ENCODE assay signal across 29 mouse cellular contexts in the genomic region with DNA sequence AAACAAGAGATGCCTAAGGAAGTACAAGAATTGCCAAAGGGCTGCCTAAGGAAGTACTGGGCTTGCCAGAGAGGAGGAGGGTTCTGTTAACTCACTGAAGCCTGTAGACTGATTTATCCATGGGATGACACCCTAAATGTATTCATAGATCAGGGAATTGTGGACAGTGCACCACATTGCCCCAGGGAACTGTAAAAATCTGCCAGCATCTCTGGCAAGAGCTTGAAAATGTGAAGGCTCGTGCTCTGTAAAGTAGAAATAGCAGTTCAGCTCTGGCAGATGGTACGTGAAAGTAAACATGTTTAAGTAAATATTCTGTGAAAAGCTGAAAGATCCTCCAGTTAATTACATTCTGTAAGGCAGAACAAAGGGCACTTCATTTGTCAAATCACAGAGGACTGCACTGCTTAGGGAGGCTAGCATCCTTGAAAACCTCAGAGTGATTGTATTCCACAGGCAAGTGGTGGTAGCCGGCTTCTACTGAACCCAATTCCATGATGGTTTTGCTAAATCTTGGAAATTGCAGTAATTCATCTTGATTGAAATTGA.
DNase-seq lines count a peak whose midpoint lies in the region; ATAC-seq and TF ChIP-seq lines count a peak whose summit lies in the region.
"Had no signal": no experiment of that assay in that cellular context is flagged by ENCODE, and none has a peak within 500 bp of the region (broad histone marks: within the 10 kb centered on the region; RNA-seq: fewer than 3 reads in every experiment).

No protein-coding gene starts in this region.

- H3K9ac ChIP-seq in forebrain, embryonic 13.5 days: no peak overlapping the region
- no peak overlapping the region for H3K9ac ChIP-seq in forebrain, embryonic 12.5 days
- no peak overlapping the region for H3K9ac ChIP-seq in liver, adult 2 months (ENCODE audit: low read depth, low read length)
- H3K9ac ChIP-seq in liver, embryonic 11.5 days (ENCODE audit: low read depth, low read length): no peak overlapping the region
- H3K9ac ChIP-seq: hindbrain, embryonic 13.5 days; kidney, embryonic 15.5 days; limb, embryonic 12.5 days; liver, embryonic 12.5 days; liver, postnatal 0 days; neural tube, embryonic 12.5 days had no signal

- H3K9me3 ChIP-seq in forebrain, embryonic 13.5 days (replicated peaks): no peaks in the 10 kb centered on the region
- no peaks in the 10 kb centered on the region for H3K9me3 ChIP-seq in forebrain, embryonic 12.5 days
- H3K9me3 ChIP-seq in liver, embryonic 11.5 days (ENCODE audit: control insufficient read depth, low read length): no peaks in the 10 kb centered on the region
- H3K9me3 ChIP-seq: hindbrain, embryonic 13.5 days; kidney, embryonic 15.5 days; limb, embryonic 12.5 days; liver, embryonic 12.5 days; neural tube, embryonic 12.5 days had no signal

- TF ChIP-seq CTCF in liver, adult 2 months (IDR thresholded peaks at IDR 0.05; ENCODE audit: low read depth, low read length): no peak

- H3K36me3 ChIP-seq in forebrain, embryonic 13.5 days (ENCODE audit: poor library complexity, severe bottlenecking): no peaks in the 10 kb centered on the region
- no peaks in the 10 kb centered on the region for H3K36me3 ChIP-seq in forebrain, embryonic 12.5 days (replicated peaks)
- H3K36me3 ChIP-seq in liver, adult 2 months (ENCODE audit: control insufficient read depth, insufficient read depth, low read length): no peaks in the 10 kb centered on the region
- no peaks in the 10 kb centered on the region for H3K36me3 ChIP-seq in liver, embryonic 11.5 days (ENCODE audit: control insufficient read depth, insufficient read depth, low read length)
- H3K36me3 ChIP-seq: hindbrain, embryonic 13.5 days; kidney, embryonic 15.5 days; limb, embryonic 12.5 days; liver, embryonic 12.5 days; neural tube, embryonic 12.5 days had no signal

- H3K4me1 ChIP-seq in forebrain, embryonic 13.5 days: no peaks in the 10 kb centered on the region
- H3K4me1 ChIP-seq in forebrain, embryonic 12.5 days: no peaks in the 10 kb centered on the region
- no peaks in the 10 kb centered on the region for H3K4me1 ChIP-seq in liver, adult 2 months (ENCODE audit: control insufficient read depth, insufficient read depth, low read length)
- no peaks in the 10 kb centered on the region for H3K4me1 ChIP-seq in liver, embryonic 11.5 days (replicated peaks; ENCODE audit: control insufficient read depth, insufficient read depth, low read length)
- H3K4me1 ChIP-seq: kidney, embryonic 15.5 days; limb, embryonic 12.5 days; liver, embryonic 12.5 days; neural tube, embryonic 12.5 days had no signal

- ATAC-seq in forebrain, embryonic 13.5 days: peak; percentile 57; the same call in 1 of the 2 replicates
- no peak for ATAC-seq in forebrain, embryonic 12.5 days (ENCODE audit: low FRiP score)
- ATAC-seq in liver, embryonic 11.5 days (replicated peaks; ENCODE audit: low FRiP score): no peak
- ATAC-seq: activated CD4-positive, CD25-positive, alpha-beta regulatory T cell, adult 4 months; inflammation-experienced regulatory T-cells, adult 6 months; liver, embryonic 12.5 days; liver, postnatal 0 days; lung, postnatal 0 days had no signal

- H3K27ac ChIP-seq in forebrain, embryonic 13.5 days: no peak overlapping the region
- no peak overlapping the region for H3K27ac ChIP-seq in forebrain, embryonic 12.5 days
- H3K27ac ChIP-seq in liver, adult 2 months (replicated peaks; ENCODE audit: insufficient read depth, low read depth, low read length): no peak overlapping the region
- H3K27ac ChIP-seq in liver, embryonic 11.5 days (ENCODE audit: low read depth, low read length): no peak overlapping the region
- H3K27ac ChIP-seq: hindbrain, embryonic 13.5 days; kidney, embryonic 15.5 days; layer of hippocampus, adult 2 months; left cerebral cortex, adult 2 months; limb, embryonic 12.5 days; liver, embryonic 12.5 days; macrophage; neural tube, embryonic 12.5 days had no signal

- H3K27me3 ChIP-seq in forebrain, embryonic 13.5 days: no peaks in the 10 kb centered on the region
- H3K27me3 ChIP-seq in forebrain, embryonic 12.5 days: no peaks in the 10 kb centered on the region
- H3K27me3 ChIP-seq in liver, adult 2 months (ENCODE audit: control insufficient read depth, insufficient read depth, low read length): no peaks in the 10 kb centered on the region
- H3K27me3 ChIP-seq in liver, embryonic 11.5 days (replicated peaks; ENCODE audit: control insufficient read depth, insufficient read depth, low read length): no peaks in the 10 kb centered on the region
- H3K27me3 ChIP-seq: CH12.LX; hindbrain, embryonic 13.5 days; kidney, embryonic 15.5 days; limb, embryonic 12.5 days; liver, embryonic 12.5 days; neural tube, embryonic 12.5 days had no signal

- TF ChIP-seq POLR2A in liver, adult 2 months (IDR thresholded peaks at IDR 0.05; ENCODE audit: extremely low read depth, insufficient read depth, low read length): no peak

- H3K79me2 ChIP-seq in liver, adult 2 months (ENCODE audit: control insufficient read depth, insufficient read depth, low read length): no peaks in the 10 kb centered on the region

- H3K4me3 ChIP-seq in forebrain, embryonic 13.5 days: no peak overlapping the region
- H3K4me3 ChIP-seq in forebrain, embryonic 12.5 days (replicated peaks): no peak overlapping the region
- H3K4me3 ChIP-seq in liver, adult 2 months (ENCODE audit: insufficient read depth, low read depth, low read length): no peak overlapping the region
- no peak overlapping the region for H3K4me3 ChIP-seq in liver, embryonic 11.5 days (ENCODE audit: low read depth, low read length)
- H3K4me3 ChIP-seq: erythroblast, embryonic 14.5 days; hindbrain, embryonic 13.5 days; kidney, embryonic 15.5 days; layer of hippocampus, adult 2 months; left cerebral cortex, adult 2 months; limb, embryonic 12.5 days; liver, embryonic 12.5 days; myocyte; neural tube, embryonic 12.5 days had no signal

- H3K4me2 ChIP-seq in forebrain, embryonic 13.5 days: no peak overlapping the region
- no peak overlapping the region for H3K4me2 ChIP-seq in forebrain, embryonic 12.5 days
- H3K4me2 ChIP-seq in liver, embryonic 11.5 days: no peak overlapping the region
- H3K4me2 ChIP-seq: hindbrain, embryonic 13.5 days; kidney, embryonic 15.5 days; limb, embryonic 12.5 days; liver, embryonic 12.5 days; neural tube, embryonic 12.5 days had no signal

- WGBS in forebrain, embryonic 13.5 days: 79% methylated on average over 3 of the region's 3 CpGs
- WGBS in forebrain, embryonic 12.5 days: 75% methylated on average over 3 of the region's 3 CpGs
- 50% methylated on average over 3 of the region's 3 CpGs for WGBS in liver, adult 2 months
- 63% methylated on average over 3 of the region's 3 CpGs for WGBS in liver, embryonic 11.5 days

- DNase-seq in liver, adult 2 months (ENCODE audit: extremely low read depth, low read depth, low spot score): peak; percentile 6
- DNase-seq in liver, embryonic 11.5 days (ENCODE audit: low spot score): no peak
- DNase-seq in retina, postnatal 1 day: peak; percentile 9
- no peak for DNase-seq in retina, embryonic 14.5 days (ENCODE audit: low spot score)
- no peak for DNase-seq in testis, postnatal 14 days (ENCODE audit: low spot score)
- DNase-seq in cerebellum, adult 9-11 months: no peak
- DNase-seq: adrenal gland, adult 8-10 months; cerebellum, adult 18-20 months; cerebellum, postnatal 14 days; gastrocnemius, postnatal 14 days; kidney, adult 11 months; kidney, postnatal 25 days; liver, postnatal 0 days had no signal

Comparison
In these comparisons a context has a peak if more than half of its experiments do, and no peak if none do; other contexts are left out.
1. DNase-seq: peak in liver, adult 2 months (single experiment) and retina, postnatal 1 day (single experiment); none in liver, embryonic 11.5 days (single experiment), retina, embryonic 14.5 days (single experiment), testis, postnatal 14 days (single experiment) and cerebellum, adult 9-11 months (single experiment).